Mouse (Mus musculus): ENCODE results near the gene Gm3055. TPM values are rescaled to one million over a fixed set of nuclear protein-coding genes. Genes with fewer than 3 reads are reported as not detected.
"Not testable (repeated sequence)": the region's sequence is repeated elsewhere in the genome, so short reads cannot be mapped to it uniquely, and the experiment has no call there.

Gene Gm3055
- polyA plus RNA-seq (2017; shearing (Covaris generic)), result 1 to 10 TPM; 8.6 to 9.7 TPM

- ATAC-seq, result peak; percentile 96
These were observed at the start of gene Gm3055 for GRCm38 (mm10) chr10:81770506-81771403. Gene Gm3055, minus strand, starts transcription at chr10:81771161.

- ATAC-seq, result not testable (repeated sequence)
These were observed 40.9 kb upstream of the Gm3055 start, which contains the start of gene Gm4767 for GRCm38 (mm10) chr10:81811899-81812298. Gene Gm4767, plus strand, starts transcription at chr10:81812186.

- not testable (repeated sequence) for ATAC-seq
These were observed 430 bp upstream of the Gm3055 start for GRCm38 (mm10) chr10:81771404-81771777.

DNA sequence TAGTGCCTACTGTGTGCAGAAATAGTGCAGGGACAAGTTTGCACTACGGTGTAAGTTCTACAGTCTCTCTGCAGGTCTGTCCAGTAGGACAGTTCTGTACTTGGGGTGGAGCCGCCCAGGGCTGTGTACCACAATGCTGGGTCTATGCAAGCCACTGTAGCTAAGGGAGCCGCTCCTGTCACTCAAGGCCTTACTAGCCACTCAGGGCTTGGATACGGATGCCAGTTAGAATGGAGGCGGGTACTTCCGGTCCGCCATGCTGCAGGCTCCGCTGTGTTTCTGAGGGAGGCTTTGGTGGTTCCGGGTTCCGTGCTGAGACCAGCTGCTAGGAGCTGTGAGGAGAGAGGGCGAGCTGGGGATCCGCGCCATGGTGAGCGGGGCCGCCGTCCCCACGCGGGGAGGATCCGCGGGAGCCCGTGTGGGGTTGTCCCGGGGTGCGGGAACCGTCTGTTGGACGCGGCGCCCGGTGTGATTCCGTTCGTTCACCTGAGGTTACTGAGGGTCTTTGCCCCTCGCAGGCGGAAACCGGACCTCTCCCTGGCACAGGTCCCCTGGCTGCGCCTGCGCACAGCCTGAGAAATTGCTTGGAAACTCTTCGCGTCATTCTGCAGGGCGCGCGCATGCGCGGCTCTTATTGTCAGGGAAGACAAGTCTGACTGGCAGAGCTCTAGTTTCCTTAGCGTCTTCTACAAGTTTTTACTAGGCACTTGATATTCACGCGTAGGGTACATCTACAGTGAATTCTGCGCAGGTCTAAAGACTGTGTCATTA, 66.2 kb downstream of the Gm3055 start, which contains the start of gene Zfp433:
Gene Zfp433, plus strand, starts transcription at position 295 of the 771 bp plus-strand sequence.
- peak; percentile 98 for ATAC-seq

Other genes starting within 250 kb of the Gm3055 start
- 10 to 100 TPM; 28.5 to 31.9 TPM for gene Gna15, start 246.9 kb downstream of the Gm3055 start, polyA plus RNA-seq (2017; shearing (Covaris generic))
- 10 to 100 TPM; 28.5 to 42.5 TPM for gene Gna11, start 226.0 kb downstream of the Gm3055 start, polyA plus RNA-seq (2017; shearing (Covaris generic))
- 100 to 1,000 TPM; 103 to 139 TPM for gene Aes, start 211.7 kb downstream of the Gm3055 start, polyA plus RNA-seq (2017; shearing (Covaris generic))
- gene Tle2, start 196.6 kb downstream of the Gm3055 start, polyA plus RNA-seq (2017; shearing (Covaris generic)), result under 1 TPM in 1 of 2 experiments, not detected in 1; 0.78 TPM
- gene Tle6, start 170.1 kb downstream of the Gm3055 start, polyA plus RNA-seq (2017; shearing (Covaris generic)), result 1 to 10 TPM in 1 of 2 experiments, not detected in 1; 2.8 TPM
- 1 to 10 TPM; 3.6 to 3.8 TPM for gene BC025920, start 164.9 kb downstream of the Gm3055 start, polyA plus RNA-seq (2017; shearing (Covaris generic))
- gene Sirt6, start 143.4 kb downstream of the Gm3055 start, polyA plus RNA-seq (2017; shearing (Covaris generic)), result 10 to 100 TPM; 24.1 to 26.8 TPM
- gene Ankrd24, start 142.6 kb downstream of the Gm3055 start, polyA plus RNA-seq (2017; shearing (Covaris generic)), result 1 to 10 TPM; 1.2 to 3.8 TPM
- 1 to 10 TPM; 7.1 to 7.5 TPM for gene Gm10778, start 122.1 kb downstream of the Gm3055 start, polyA plus RNA-seq (2017; shearing (Covaris generic))
- 10 to 100 TPM; 18.0 to 19.1 TPM for gene Zfp433, start 66.3 kb downstream of the Gm3055 start, polyA plus RNA-seq (2017; shearing (Covaris generic))
- 1 to 10 TPM; 4.5 to 5.6 TPM for gene Gm4767, start 41.0 kb upstream of the Gm3055 start, polyA plus RNA-seq (2017; shearing (Covaris generic))
- gene Gm32687, start 92.8 kb upstream of the Gm3055 start, polyA plus RNA-seq (2017; shearing (Covaris generic)), result 10 to 100 TPM; 10.5 to 12.7 TPM
- 1 to 10 TPM; 1.1 to 2.0 TPM for gene Zfp781, start 159.3 kb upstream of the Gm3055 start, polyA plus RNA-seq (2017; shearing (Covaris generic))